Mouse (Mus musculus) gastrocnemius, adult 18-20 months (tissue): ENCODE measurements around the gene Ephb2. TPM values are rescaled to one million over a fixed set of nuclear protein-coding genes. Genes with fewer than 3 reads are reported as not detected.
A peak's percentile ranks its signal among the peaks of the same experiment; 100 is the strongest.

Experiments used
- DNase-seq: peaks from one replicate; pipeline ENCODE4 v3.0.0; 2021; ENCODE audit warnings: low spot score
- long read RNA-seq, 2 experiments: library from polyadenylated mRNA; stranded (forward); transcript quantifications; one replicate each; pipeline ENCODE4 v2.0.0; 2021
- total RNA-seq, 2 experiments: library from RNA; stranded (reverse); gene quantifications; 2 replicates each; pipeline ENCODE4 v1.2.3; 2021

Ephb2 gene
- under 1 TPM; 0.53 to 0.74 TPM for total RNA-seq
- long read RNA-seq, experiment 1, result 0 reads
- long read RNA-seq, experiment 2, result 0 reads

GRCm38 (mm10) chr4:136835621-136836386 is at the start of gene Ephb2:
Ephb2 (minus strand) TSS chr4:136835988.
- DNase-seq, result peak; percentile 35

GRCm38 (mm10) chr4:136878601-136879000 is 42.8 kb upstream of the Ephb2 start:
- DNase-seq, result no peak

GRCm38 (mm10) chr4:136878171-136878570 is 42.4 kb upstream of the Ephb2 start:
- DNase-seq, result no peak

- no peak for DNase-seq
These were observed 41.2 kb upstream of the Ephb2 start for GRCm38 (mm10) chr4:136876971-136877370.

- no peak for DNase-seq
These were observed 39.2 kb upstream of the Ephb2 start for GRCm38 (mm10) chr4:136875012-136875411.

- no peak for DNase-seq
These were observed 32.6 kb upstream of the Ephb2 start for GRCm38 (mm10) chr4:136868371-136868770.

GRCm38 (mm10) chr4:136867690-136868345 is 32.0 kb upstream of the Ephb2 start:
- no peak for DNase-seq

- no peak for DNase-seq
These were observed 29.7 kb upstream of the Ephb2 start for GRCm38 (mm10) chr4:136865531-136865930.

GRCm38 (mm10) chr4:136864751-136865470 is 29.1 kb upstream of the Ephb2 start:
- DNase-seq, result no peak

GRCm38 (mm10) chr4:136863517-136863916 is 27.7 kb upstream of the Ephb2 start:
- no peak for DNase-seq

- no peak for DNase-seq
These were observed 26.6 kb upstream of the Ephb2 start for GRCm38 (mm10) chr4:136862411-136862810.

GRCm38 (mm10) chr4:136861806-136862205 is 26.0 kb upstream of the Ephb2 start:
- no peak for DNase-seq

GRCm38 (mm10) chr4:136860022-136860421 is 24.2 kb upstream of the Ephb2 start:
- DNase-seq, result no peak

GRCm38 (mm10) chr4:136855081-136855480 is 19.3 kb upstream of the Ephb2 start:
- DNase-seq, result no peak

GRCm38 (mm10) chr4:136852989-136853388 is 17.2 kb upstream of the Ephb2 start:
- no peak for DNase-seq

GRCm38 (mm10) chr4:136852119-136852518 is 16.3 kb upstream of the Ephb2 start:
- DNase-seq, result no peak

GRCm38 (mm10) chr4:136848565-136848964 is 12.8 kb upstream of the Ephb2 start:
- no peak for DNase-seq

GRCm38 (mm10) chr4:136847166-136847565 is 11.4 kb upstream of the Ephb2 start:
- DNase-seq, result no peak

GRCm38 (mm10) chr4:136842802-136843201 is 7.0 kb upstream of the Ephb2 start:
- DNase-seq, result no peak

GRCm38 (mm10) chr4:136842033-136842432 is 6.2 kb upstream of the Ephb2 start:
- DNase-seq, result no peak

GRCm38 (mm10) chr4:136841056-136841455 is 5.3 kb upstream of the Ephb2 start:
- peak; percentile 71 for DNase-seq

- no peak for DNase-seq
These were observed 2.7 kb upstream of the Ephb2 start for GRCm38 (mm10) chr4:136838462-136838861.
